Mouse (Mus musculus) bone marrow macrophage, adult 2 months (primary cell): ENCODE measurements around the gene Safb. TPM values are rescaled to one million over a fixed set of nuclear protein-coding genes. Genes with fewer than 3 reads are reported as not detected.

Source experiments
- H3K27ac ChIP-seq: 2 replicates; pipeline ENCODE4 v1.5.1; 2012; ENCODE audit warnings: low read depth, low read length; ENCODE audit not compliant: insufficient read depth
- H3K4me1 ChIP-seq: 2 replicates; pipeline ENCODE4 v1.6.1; 2012; ENCODE audit warnings: low read length; ENCODE audit not compliant: control insufficient read depth, insufficient read depth
- H3K4me3 ChIP-seq: 2 replicates; pipeline ENCODE4 v1.5.1; 2012; ENCODE audit warnings: mild to moderate bottlenecking, low read length, moderate library complexity; ENCODE audit not compliant: insufficient read depth
- CTCF ChIP-seq: IDR thresholded peaks from 2 replicates; pipeline ENCODE4 v1.5.1; 2012; ENCODE audit warnings: low read depth, mild to moderate bottlenecking, low read length, moderate library complexity
- POLR2A ChIP-seq: IDR thresholded peaks from 2 replicates; pipeline ENCODE4 v1.6.1; 2012; ENCODE audit warnings: mild to moderate bottlenecking, low read depth, low read length, borderline replicate concordance
- polyA plus RNA-seq: library from polyadenylated mRNA; stranded (reverse); fragments of >200 nt; gene quantifications from 2 replicates; pipeline ENCODE4 v1.2.4, GENCODE M21; 2012; ENCODE audit not compliant: missing spikeins, insufficient read depth, insufficient read length

Gene Safb
- polyA plus RNA-seq, 1 experiment = 75.6 TPM

- H3K4me3 ChIP-seq = no peak overlapping the region
- peaks cover 3% of the 10 kb centered on the region; the same call in 1 of the 2 replicates for H3K4me1 ChIP-seq
- TF ChIP-seq POLR2A = no peak
- no peak for TF ChIP-seq CTCF
- H3K27ac ChIP-seq = no peak overlapping the region
Observed at GRCm38 (mm10) chr17:56631807-56632206, 47.2 kb downstream of the Safb start.

GRCm38 (mm10) chr17:56634023-56634422 is 49.4 kb downstream of the Safb start:
- no peak overlapping the region for H3K4me3 ChIP-seq
- TF ChIP-seq CTCF = no peak
- TF ChIP-seq POLR2A = no peak
- no peaks in the 10 kb centered on the region for H3K4me1 ChIP-seq
- no peak overlapping the region for H3K27ac ChIP-seq

- TF ChIP-seq POLR2A (no peak), CTCF (no peak)
- Histone ChIP-seq H3K4me1 (no peaks in the 10 kb centered on the region), H3K27ac (no peak overlapping the region)
Observed at GRCm38 (mm10) chr17:56643237-56643636, 58.6 kb downstream of the Safb start.

GRCm38 (mm10) chr17:56647546-56647945 is 62.9 kb downstream of the Safb start:
- no peaks in the 10 kb centered on the region for H3K4me1 ChIP-seq
- H3K27ac ChIP-seq = no peak overlapping the region
- H3K4me3 ChIP-seq = no peak overlapping the region
- TF ChIP-seq CTCF (no peak), POLR2A (no peak)

More at GRCm38 (mm10) chr17:56643237-56643636, 58.6 kb downstream of the Safb start:
- H3K4me3 ChIP-seq = no peak overlapping the region

GRCm38 (mm10) chr17:56651801-56652200 is 67.2 kb downstream of the Safb start:
- H3K27ac ChIP-seq = no peak overlapping the region
- no peak overlapping the region for H3K4me3 ChIP-seq
- no peak for TF ChIP-seq CTCF
- TF ChIP-seq POLR2A = no peak
- H3K4me1 ChIP-seq = no peaks in the 10 kb centered on the region

GRCm38 (mm10) chr17:56654771-56655170 is 70.1 kb downstream of the Safb start:
- Histone ChIP-seq H3K27ac (no peak overlapping the region), H3K4me1 (no peaks in the 10 kb centered on the region), H3K4me3 (no peak overlapping the region)
- TF ChIP-seq CTCF (no peak), POLR2A (no peak)

- TF ChIP-seq POLR2A = no peak
- no peak for TF ChIP-seq CTCF
- H3K4me1 ChIP-seq = no peaks in the 10 kb centered on the region
- H3K27ac ChIP-seq = no peak overlapping the region
- H3K4me3 ChIP-seq = no peak overlapping the region
Observed at GRCm38 (mm10) chr17:56655311-56655710, 70.7 kb downstream of the Safb start.

Other genes with a start within 250 kb of the Safb start
- gene Ptprs, start 108.3 kb upstream of the Safb start, polyA plus RNA-seq = 75.2 and 77.2 TPM in 2 replicates
- gene Znrf4, start 72.4 kb upstream of the Safb start, polyA plus RNA-seq = not detected in 2 replicates
- gene Gm20219, start 30.4 kb upstream of the Safb start, polyA plus RNA-seq = 1.6 and 2.1 TPM in 2 replicates
- 164 and 176 TPM in 2 replicates for gene Safb2, start 240 bp upstream of the Safb start, polyA plus RNA-seq
- 80.8 and 87.4 TPM in 2 replicates for gene 2410015M20Rik, start 24.9 kb downstream of the Safb start, polyA plus RNA-seq
- gene Rpl36, start 28.6 kb downstream of the Safb start, polyA plus RNA-seq = 507 and 564 TPM in 2 replicates
- gene Lonp1, start 42.1 kb downstream of the Safb start, polyA plus RNA-seq = 29.6 and 29.9 TPM in 2 replicates
- gene Catsperd, start 43.3 kb downstream of the Safb start, polyA plus RNA-seq = not detected in 2 replicates
- 36.9 and 38.5 TPM in 2 replicates for gene Ranbp3, start 88.5 kb downstream of the Safb start, polyA plus RNA-seq
- gene Ndufa11, start 132.9 kb downstream of the Safb start, polyA plus RNA-seq = 75.1 and 96.1 TPM in 2 replicates
- gene Vmac, start 133.2 kb downstream of the Safb start, polyA plus RNA-seq = 11.0 and 13.7 TPM in 2 replicates
- 0.55 and 0.80 TPM in 2 replicates for gene Nrtn, start 172.7 kb downstream of the Safb start, polyA plus RNA-seq
- 21.4 and 24.9 TPM in 2 replicates for gene Dus3l, start 179.9 kb downstream of the Safb start, polyA plus RNA-seq
- gene Prr22, start 185.4 kb downstream of the Safb start, polyA plus RNA-seq = not detected in 2 replicates
- gene Rfx2, start 246.2 kb downstream of the Safb start, polyA plus RNA-seq = 1.1 and 1.2 TPM in 2 replicates